Mouse (Mus musculus) myocyte (in vitro differentiated cells): ENCODE measurements at regions not wholly inside any gene's neighbourhood (a gene's known extent, or its start where the extent isn't known, plus 50 kb on each side); places are given as distances from the start of the nearest gene placed in this dataset.
"Not testable (repeated sequence)": the region's sequence is repeated elsewhere in the genome, so short reads cannot be mapped to it uniquely, and the experiment has no call there.

Experiments
- E2F4 ChIP-seq: IDR thresholded peaks from one replicate; pipeline ENCODE4 v1.6.1; 2011; ENCODE audit warnings: mild to moderate bottlenecking, control low read depth, moderate library complexity; ENCODE audit not compliant: insufficient read depth
- POLR2A ChIP-seq: IDR thresholded peaks from one replicate; pipeline ENCODE4 v1.6.1; 2011; ENCODE audit warnings: low read depth, mild to moderate bottlenecking, control low read depth, moderate library complexity; ENCODE audit not compliant: insufficient read length
- USF1 ChIP-seq: IDR thresholded peaks from one replicate; pipeline ENCODE4 v1.6.1; 2011; ENCODE audit warnings: low read depth, mild to moderate bottlenecking, control low read depth, moderate library complexity

GRCm38 (mm10) chr3:16057709-16058108 lies 51.5 kb upstream of the Gm5150 start:
- TF ChIP-seq USF1, E2F4, POLR2A: not testable (repeated sequence)
